Mouse (Mus musculus) layer of hippocampus, adult 11-12 months (tissue): ENCODE measurements around the gene Tlcd1.
A peak's percentile ranks its signal among the peaks of the same experiment; 100 is the strongest.
"Not testable (repeated sequence)": the region's sequence is repeated elsewhere in the genome, so short reads cannot be mapped to it uniquely, and the experiment has no call there.

Experiments used
- DNase-seq: peaks from one replicate; pipeline ENCODE4 v3.0.0; 2022; ENCODE audit warnings: low spot score

The Tlcd1 gene

GRCm38 (mm10) chr11:78176402-78176862, at the start of gene Tlcd1, which contains the start of gene Nek8:
TSS of gene Tlcd1 (plus strand) at chr11:78176711.
TSS of gene Nek8 (minus strand) at chr11:78176675.
- DNase-seq = peak; percentile 84

- DNase-seq = no peak
These were observed 49.8 kb upstream of the Tlcd1 start for GRCm38 (mm10) chr11:78126739-78127138.

- no peak for DNase-seq
These were observed 47.1 kb upstream of the Tlcd1 start for GRCm38 (mm10) chr11:78129458-78129857.

- no peak for DNase-seq
These were observed 42.6 kb upstream of the Tlcd1 start for GRCm38 (mm10) chr11:78133915-78134314.

- DNase-seq = no peak
These were observed 42.2 kb upstream of the Tlcd1 start for GRCm38 (mm10) chr11:78134344-78134743.

GRCm38 (mm10) chr11:78135314-78135713, 41.2 kb upstream of the Tlcd1 start:
- DNase-seq = not testable (repeated sequence)

- DNase-seq = no peak
These were observed 40.4 kb upstream of the Tlcd1 start for GRCm38 (mm10) chr11:78136132-78136531.

- DNase-seq = no peak
These were observed 38.9 kb upstream of the Tlcd1 start for GRCm38 (mm10) chr11:78137584-78137983.

GRCm38 (mm10) chr11:78138023-78138422, 38.5 kb upstream of the Tlcd1 start:
- no peak for DNase-seq

GRCm38 (mm10) chr11:78140665-78141064, 35.8 kb upstream of the Tlcd1 start:
- no peak for DNase-seq

GRCm38 (mm10) chr11:78143520-78143919, 33.0 kb upstream of the Tlcd1 start:
- no peak for DNase-seq

- no peak for DNase-seq
These were observed 30.3 kb upstream of the Tlcd1 start for GRCm38 (mm10) chr11:78146168-78146567.

GRCm38 (mm10) chr11:78146707-78147543, 29.6 kb upstream of the Tlcd1 start:
- DNase-seq = no peak

GRCm38 (mm10) chr11:78151161-78151560, 25.4 kb upstream of the Tlcd1 start:
- no peak for DNase-seq

- DNase-seq = peak; percentile 85
These were observed 23.9 kb upstream of the Tlcd1 start for GRCm38 (mm10) chr11:78152299-78153231.

GRCm38 (mm10) chr11:78153778-78154177, 22.7 kb upstream of the Tlcd1 start:
- DNase-seq = no peak

- no peak for DNase-seq
These were observed 20.8 kb upstream of the Tlcd1 start for GRCm38 (mm10) chr11:78155674-78156073.

GRCm38 (mm10) chr11:78156156-78156699, 20.3 kb upstream of the Tlcd1 start:
- DNase-seq = no peak

GRCm38 (mm10) chr11:78159096-78159495, 17.4 kb upstream of the Tlcd1 start:
- DNase-seq = peak; percentile 89

- no peak for DNase-seq
These were observed 17.0 kb upstream of the Tlcd1 start for GRCm38 (mm10) chr11:78159557-78159956.

GRCm38 (mm10) chr11:78160171-78160570, 16.3 kb upstream of the Tlcd1 start:
- no peak for DNase-seq

- DNase-seq = no peak
These were observed 15.8 kb upstream of the Tlcd1 start for GRCm38 (mm10) chr11:78160675-78161074.
